Mouse (Mus musculus): Measurements from ENCODE around the gene Gm48552.

DNA sequence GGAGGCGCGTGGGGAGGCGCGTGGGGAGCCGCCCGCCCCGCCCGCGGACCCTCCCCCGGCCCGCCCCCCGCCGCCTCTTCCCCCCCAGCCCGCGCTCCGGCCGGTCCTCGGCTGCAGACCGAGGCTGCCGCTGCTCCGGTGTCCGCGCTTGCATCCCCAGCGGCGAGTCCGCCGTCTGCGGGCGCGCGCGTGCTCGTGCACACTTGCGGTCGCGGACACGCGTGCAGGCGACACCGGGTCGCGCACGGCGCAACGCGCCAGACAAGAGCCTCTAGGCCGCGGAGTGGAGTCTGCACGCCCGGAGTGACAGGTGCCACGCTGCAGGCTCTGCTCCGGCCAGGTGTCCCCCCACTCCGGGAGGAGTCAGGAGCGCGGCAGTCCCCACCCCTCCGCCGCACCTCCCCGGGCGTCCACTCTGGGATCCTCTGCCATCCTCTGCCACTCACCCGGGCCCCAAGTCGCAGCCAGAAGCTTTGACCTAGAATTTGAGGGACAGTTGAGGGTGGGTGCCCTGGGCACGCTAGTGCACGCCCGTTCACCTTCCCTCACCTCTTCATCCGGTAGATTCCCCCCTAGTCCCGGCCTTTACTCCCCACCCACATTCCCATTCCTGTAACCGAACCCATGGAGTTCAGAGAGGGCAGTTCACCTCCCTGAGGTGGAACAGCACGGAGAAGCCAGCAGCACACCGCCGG lies 42.2 kb downstream of the Gm48552 start:
- TF ChIP-seq POLR2A (IDR thresholded peaks at IDR 0.05; ENCODE audit: borderline replicate concordance, control insufficient read depth, low read depth, low read length) (peak; percentile 10; the same call in 1 of the 2 replicates), CTCF (IDR thresholded peaks at IDR 0.05; ENCODE audit: control insufficient read depth, insufficient read depth, low read length) (no peak)

Measured in bone marrow, adult 2 months (tissue).